Mouse (Mus musculus) kidney, adult 18-20 months (tissue): Measurements from ENCODE around the gene Dap3.
A peak's percentile ranks its signal among the peaks of the same experiment; 100 is the strongest.
"Not testable (repeated sequence)": the region's sequence is repeated elsewhere in the genome, so short reads cannot be mapped to it uniquely, and the experiment has no call there.

Experiments used
- DNase-seq: peaks from one replicate; pipeline ENCODE4 v3.0.0; 2021

Gene Dap3

DNA sequence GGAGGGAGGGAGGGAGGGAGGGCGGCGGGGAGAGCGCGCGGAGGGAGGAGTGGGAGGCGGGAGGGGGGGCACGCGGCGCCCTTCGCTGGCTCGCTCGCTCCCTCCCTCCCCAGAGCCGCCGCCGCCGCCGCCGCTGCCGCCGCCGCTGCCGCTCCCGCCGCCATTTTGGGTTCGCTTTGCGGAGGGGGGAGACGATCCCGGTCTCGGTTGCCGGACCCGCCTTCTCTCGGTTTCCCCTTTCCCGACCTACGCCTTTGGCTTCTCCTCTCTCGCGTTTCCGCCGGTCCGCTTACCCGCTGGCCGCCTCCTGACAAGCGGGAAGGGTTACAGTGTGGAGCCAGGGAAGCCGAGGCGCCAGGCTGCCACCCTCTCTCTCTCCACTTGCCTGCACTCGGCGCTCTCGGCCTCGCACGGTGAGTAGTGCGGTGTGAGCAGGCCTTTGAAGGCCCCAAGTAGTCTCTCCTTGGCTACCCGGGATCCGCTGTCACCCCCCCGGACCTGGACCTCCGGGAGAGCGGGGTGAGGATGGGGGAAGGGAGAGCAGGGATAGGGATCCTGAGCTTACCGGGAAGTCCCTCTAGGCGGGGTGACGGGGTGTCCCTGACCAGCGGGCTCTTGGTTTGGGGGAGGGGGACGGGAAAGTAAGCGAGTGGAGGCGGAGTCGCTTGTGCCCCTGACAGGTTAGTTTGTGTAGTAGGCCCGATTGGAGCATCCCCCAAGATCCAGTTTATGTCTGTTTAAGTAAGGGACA lies at the start of gene Dap3, which contains the start of gene Ash1l:
Dap3 (minus strand) TSS at position 606 of the 751 bp plus-strand sequence.
Ash1l (plus strand) TSS at position 47 of the 751 bp plus-strand sequence.
- peak; percentile 86 for DNase-seq

DNA sequence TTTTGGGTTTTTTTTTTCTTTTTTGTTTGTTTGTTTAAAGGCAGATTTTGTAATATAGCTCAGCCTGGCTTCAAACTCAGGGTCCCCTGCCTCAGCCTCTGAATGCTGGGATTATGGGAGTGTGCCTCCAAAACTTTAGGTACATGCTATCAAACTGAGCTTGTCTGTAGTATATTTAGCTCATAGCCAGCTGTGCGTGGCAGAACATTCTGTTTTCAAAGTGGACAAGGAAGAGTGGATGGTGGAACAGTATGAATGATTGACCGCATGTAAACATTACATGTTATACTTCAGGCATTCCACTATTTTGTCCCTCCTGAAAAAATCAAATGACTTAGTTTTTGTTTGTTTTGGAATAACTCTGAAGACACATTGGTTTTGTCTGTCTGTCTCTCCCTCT lies 41.8 kb upstream of the Dap3 start:
- no peak for DNase-seq

DNA sequence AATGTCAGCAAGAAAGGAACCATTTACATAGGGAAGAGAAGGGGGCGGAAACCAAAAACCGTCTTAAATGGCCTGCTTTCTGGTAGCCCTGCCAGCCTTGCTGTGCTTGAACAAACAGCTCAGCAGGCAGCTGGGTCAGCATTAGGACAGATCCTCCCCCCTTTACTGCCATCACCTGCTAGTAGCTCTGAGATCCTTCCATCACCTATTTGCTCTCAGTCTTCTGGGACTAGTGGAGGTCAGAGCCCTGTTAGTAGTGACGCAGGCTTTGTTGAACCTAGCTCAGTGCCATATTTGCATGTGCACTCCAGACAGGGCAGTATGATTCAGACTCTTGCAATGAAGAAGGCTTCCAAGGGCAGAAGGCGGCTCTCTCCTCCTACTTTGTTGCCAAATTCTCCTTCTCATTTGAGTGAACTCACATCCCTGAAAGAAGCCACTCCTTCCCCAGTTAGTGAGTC lies 33.0 kb upstream of the Dap3 start:
- DNase-seq: no peak

DNA sequence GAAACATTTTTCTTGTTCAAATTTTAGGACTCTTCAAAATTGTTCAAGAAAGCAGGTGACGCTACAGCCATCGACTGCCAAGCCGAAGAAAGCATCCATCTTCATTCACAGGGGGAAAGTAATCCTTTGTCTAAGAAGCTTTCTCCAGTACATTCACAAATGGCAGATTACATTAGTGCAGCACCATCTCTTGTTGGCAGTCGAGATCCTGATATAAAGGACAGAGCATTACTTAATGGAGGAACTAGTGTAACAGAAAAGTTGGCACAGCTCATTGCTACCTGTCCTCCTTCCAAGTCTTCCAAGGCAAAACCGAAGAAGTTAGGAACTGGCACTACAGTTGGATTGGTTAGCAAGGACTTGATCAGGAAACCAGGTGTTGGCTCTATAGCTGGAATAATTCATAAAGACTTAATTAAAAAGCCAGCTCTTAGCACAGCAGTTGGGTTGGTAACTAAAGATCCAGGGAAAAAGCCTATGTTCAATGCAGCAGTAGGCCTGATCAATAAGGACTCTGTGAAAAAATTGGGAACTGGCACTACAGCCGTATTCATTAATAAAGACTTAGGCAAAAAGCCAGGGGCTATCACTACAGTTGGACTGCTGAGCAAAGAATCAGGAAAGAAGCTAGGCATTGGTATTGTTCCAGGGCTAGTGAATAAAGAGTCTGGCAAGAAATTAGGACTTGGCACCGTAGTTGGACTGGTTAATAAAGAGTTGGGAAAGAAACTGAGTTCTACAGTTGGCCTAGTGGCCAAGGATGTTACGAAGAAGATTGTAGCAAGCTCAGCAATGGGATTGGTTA lies 30.4 kb upstream of the Dap3 start:
- no peak for DNase-seq

DNA sequence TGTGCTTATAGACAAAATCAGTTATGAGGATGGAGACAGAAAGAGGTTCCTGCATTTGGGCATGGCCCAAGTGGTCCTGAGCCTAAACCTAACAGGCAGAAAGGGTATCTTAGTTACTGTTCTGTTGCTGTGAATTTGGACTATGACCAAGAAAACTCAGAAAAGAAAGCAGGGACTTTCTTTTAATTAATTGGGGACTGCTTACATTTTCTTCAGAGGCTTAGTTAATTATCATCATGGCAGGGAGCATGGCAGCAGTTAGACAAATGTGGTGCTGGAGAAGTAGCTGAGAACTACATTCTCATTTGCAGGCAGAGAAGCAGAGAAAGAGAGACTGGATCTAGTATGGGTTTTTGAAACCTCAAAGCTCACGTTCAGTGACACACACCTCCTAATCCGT lies 24.0 kb upstream of the Dap3 start:
- no peak for DNase-seq

DNA sequence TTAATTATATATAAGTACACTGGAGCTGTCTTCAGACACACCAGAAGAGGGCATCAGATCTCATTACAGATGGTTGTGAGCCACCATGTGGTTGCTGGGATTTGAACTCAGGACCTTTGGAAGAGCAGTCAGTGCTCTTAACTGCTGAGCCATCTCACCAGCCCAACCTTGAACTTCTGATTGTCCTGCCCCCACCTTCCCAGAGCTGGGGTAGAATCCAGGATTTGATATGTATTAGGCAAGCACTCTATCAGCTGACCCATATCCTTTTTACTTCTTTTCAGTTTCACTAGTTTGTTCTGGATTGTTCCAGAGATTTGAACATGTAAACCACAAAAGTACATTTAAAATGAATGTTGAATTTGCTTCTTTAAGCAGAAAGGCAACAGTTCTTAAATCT lies 12.2 kb upstream of the Dap3 start:
- not testable (repeated sequence) for DNase-seq

DNA sequence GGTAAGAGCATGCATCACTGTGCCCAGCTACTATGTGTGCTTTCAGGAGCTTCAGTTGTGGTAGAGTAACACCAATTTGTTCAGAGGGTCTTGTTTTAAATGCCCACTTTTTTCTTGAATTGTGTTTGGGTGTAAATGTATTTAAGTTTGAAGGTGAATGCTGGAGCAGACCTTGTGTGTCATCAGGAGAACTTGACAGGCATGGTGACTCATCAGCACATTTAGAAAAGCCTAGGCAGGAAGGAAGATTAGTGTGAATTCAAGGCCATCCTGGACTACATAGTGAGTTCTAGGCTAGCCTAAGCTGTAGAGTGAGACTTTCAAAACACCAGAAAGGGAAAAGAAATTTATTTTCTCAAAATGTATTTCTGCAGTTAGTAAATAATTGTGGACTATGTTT lies 2.8 kb upstream of the Dap3 start:
- no peak for DNase-seq

DNA sequence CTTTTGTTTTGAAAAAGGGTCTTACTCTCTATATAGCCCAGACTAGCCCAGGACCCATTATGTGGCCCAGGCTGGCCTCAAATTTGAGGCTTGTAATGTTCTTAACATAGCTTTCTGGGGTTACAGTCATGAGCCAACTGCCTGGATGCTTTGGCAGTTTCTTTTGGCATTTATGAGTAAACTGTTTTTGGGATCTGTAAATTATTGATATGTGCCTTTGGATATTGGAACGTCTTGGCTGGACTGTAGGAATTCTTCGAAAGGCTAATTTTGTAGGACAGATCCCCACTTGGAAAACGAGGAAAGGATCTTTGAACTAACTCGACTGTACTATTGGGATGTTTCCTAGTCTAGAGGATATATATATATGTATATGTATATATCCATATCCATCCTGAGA lies 2.3 kb upstream of the Dap3 start:
- DNase-seq: no peak

DNA sequence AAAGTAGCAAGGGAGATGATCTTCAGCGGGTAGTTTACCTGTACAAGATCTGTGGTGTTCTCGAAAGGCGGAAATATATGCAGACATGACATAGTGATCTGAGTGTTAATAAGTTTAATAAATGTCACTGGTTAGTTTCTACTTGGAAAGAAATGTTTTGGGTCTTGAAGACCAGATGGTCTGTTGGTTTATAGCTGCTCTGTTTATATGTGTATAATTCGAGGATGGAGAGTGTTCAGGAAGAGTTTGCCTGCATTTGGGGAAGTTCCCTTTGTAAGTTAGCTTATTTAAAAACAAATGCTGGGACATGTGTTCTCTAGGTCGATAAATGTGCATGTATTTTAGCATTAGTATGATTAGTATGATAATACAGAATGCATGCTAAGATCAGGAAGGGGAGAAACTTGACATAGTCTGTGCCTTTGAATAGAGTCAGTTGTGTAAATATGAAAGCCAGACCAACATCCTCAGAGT lies 383 bp upstream of the Dap3 start:
- DNase-seq: no peak

DNA sequence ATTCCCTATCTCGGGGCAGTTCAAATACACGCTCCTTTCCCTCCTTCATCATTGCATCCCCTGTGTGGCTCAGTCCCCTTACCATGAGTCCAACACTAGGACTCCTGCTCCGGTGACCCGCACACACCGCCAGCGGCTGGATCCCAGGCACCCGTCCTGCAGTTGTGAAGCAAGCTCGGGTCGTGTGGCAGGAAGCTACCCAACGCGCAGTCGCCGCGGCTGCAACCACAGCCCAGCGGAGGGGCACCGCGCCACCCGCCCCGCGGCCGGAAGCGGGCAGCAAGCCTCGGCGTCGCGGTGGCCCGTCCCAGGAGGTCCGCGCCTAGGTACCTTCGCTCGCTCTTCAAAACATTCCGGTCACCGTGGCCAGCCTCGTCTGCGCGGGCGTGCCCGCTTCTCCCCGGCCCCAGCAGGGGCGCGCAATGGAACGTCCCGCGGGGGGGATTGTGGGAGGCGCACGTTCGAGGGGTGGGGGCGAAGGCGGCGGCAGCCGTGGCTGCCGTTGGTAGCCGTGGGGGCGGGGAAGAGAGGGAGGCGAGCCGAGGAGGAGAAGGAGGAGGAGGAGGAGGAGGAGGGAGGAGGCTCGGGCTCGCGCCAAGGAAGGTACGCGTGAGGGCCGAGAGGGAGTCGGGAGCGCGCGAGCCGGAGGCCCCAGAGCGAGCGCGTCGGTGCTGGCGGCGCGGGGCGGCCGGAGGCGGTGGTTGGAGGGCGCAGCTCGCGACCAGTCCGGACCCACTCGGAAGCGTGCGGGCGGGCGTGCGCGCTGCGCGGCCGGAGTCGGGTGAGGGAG lies 1.0 kb downstream of the Dap3 start:
- peak; percentile 91 for DNase-seq

DNA sequence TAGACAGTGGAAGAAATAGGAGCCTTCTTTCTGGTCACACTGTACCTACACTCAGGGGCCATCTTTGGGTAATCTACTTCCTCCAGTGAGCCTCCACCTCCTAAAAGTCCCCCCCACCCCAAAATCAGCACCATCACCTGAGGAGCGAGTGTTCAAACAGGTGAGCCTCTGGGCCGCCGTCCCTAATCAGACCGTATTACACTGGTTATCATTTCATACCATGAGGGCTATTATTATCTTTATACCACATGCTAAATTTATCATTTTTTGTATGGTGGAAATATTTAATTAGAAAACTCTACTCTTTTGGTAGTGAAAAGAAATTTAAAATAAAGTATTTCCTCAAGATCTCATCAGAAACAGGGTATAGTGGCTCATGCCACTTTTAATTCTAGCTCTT lies 6.9 kb downstream of the Dap3 start:
- no peak for DNase-seq

DNA sequence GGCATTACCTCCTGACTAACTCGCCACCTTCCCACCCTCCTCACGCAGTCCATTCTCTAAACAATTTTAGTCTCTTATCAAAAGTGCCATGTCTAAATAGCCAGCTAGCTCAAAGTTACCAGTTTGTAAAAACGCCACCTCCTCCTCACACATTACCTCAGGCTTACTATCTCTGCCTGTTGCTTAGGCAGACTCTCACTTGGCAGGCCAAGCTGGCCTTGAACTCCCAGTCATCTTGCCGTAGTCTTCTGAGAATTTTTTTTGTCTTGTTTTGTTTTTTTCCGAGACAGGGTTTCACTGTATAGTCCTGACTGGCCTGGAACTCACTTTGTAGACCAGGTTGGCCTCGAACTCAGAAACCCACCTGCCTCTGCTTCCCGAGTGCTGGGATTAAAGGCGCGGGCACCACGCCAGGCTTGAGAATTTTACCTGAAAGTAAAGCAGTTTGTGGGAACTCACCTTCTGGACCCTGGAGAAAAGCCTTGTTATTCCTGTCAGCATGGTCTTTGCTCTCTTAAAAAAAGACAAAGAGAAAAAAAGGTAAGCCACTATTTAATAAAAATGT lies 8.6 kb downstream of the Dap3 start:
- DNase-seq: no peak

DNA sequence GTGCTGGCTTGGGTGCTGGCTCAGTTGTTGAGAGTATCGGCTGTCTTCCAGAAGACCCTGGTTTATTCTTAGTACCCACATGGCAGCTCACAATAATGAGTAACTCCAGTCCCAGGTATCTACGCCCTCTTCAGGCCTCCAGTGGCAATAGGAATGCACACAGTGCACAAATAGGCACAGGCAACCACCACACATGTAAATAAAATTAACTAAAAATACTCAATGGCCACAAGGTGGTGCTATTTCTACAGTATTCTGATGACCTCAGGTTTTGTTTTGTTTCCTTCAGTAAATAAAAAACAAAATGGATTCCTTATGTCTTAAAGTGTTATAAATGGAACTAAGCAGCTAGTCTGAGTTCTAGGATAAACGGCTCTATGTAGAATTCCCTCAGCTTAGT lies 11.2 kb downstream of the Dap3 start:
- no peak for DNase-seq

DNA sequence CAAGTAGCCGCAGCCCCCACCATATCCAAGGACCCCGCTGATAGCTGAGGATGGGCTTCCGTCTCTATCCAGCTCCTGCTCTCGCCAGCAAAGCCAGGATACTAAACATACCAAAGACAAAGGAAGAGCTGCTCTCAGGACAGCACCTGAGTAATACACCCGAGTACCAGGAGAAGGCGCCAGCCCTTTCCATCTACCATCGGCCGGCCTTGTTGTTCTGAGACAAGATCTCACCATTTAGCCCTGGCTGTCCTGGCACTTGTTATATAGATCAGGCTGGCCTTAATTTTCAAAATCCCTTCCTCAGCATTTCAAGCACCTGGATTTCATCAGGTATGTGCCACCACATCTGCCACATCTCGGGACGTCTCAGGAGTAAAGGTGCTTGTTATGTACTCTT lies 11.9 kb downstream of the Dap3 start:
- no peak for DNase-seq

DNA sequence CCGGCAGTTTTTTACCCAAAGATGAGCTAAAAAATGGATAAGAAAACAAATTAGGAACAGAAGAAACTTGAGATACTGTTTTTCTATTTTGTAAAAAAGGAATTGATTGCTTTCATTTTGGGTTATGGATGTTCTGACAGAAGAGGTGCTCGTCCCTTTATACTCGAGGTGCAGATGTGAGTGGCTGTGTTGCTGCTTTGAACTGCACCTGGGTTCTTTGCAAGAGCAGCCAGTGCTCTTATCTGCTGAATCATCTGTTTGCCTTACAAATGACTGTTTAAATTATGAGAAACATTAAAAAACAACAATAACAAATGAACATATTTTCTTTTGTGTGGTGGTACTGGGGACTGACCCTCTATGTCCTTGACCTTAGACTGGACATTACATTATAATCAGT lies 21.5 kb downstream of the Dap3 start:
- DNase-seq: no peak

DNA sequence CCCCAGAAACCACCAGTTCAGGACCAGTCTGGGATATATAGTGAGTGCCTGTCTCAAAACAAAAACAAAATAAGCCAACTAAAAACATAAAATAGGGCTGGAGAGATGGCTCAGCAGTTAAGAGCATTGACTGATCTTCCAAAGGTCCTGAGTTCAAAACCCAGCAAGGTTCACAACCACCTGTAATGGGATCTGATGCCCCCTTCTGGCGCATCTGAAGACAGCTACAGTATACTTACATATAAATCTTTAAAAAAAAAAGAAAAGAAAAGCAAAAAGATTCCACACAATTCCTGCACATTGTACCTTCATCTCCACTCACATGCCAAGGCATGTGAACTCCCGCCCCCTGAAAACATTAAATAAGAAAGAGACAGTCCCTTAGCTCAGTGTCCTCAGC lies 25.3 kb downstream of the Dap3 start:
- no peak for DNase-seq

DNA sequence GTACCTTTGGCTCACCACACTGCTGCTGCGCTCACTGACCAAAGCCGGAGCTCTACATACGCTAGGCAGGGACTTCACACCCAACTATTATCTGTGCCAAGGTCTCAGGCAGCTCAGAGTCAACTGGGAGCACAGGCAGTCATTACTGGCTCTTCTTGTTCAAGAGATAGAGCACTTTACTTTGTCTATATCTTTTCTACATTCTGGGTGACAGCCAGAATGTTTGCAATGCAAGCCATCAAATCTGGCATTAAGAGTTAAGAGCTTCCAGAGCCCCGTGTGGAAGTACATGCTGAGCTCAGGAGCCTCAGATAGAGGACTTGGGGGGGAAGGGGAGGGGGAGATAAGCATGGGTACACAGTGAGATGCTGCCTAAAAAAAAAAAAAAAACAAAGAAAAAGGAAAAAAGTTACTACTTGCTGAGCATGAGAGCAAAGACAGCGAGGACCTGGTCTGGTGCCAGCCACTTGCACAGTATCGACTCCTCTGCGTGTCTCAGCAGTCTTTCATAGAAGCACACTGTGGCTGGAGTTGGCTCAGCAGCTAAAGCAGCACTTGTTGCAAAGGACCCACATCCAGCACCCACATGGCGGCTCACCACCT lies 26.9 kb downstream of the Dap3 start:
- DNase-seq: no peak

DNA sequence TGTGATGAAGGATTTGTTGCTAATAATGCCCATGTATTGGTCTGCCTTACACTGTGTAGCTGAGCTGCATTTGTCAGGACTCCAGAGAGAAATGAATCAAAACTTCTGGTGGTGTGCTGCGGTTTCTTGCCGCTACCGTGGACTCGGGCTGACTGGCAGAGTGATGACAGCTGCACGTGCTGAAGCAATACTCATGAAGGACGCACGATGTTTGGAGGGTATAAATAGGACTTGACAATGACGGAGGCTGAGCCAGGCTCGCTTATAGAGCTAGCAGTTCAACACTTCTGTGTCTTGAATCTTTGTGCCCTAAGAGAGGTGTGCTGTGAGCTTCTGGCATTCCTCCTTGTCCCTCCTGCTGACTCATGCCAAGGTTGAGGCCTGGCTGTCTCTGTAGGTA lies 29.6 kb downstream of the Dap3 start:
- no peak for DNase-seq

DNA sequence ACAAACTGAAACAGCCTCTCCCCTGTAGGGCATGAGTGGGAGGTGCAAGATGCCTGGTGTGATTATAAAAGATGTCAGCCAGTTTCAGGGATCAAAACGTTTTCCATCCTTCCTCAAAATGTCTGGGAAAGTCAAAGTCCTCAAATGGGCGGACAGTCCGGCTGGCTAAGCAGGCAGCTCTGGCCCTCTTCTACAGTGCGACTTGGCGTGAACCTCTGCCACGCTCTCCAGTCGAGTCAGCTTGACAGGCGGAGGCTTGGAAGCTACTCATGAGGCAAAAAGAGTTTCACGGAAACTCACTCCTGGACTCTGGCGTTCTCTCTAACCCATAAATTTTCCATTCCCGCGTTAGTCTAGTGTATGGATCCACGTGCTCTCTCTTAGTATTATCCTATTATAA lies 32.0 kb downstream of the Dap3 start:
- DNase-seq: peak; percentile 28

DNA sequence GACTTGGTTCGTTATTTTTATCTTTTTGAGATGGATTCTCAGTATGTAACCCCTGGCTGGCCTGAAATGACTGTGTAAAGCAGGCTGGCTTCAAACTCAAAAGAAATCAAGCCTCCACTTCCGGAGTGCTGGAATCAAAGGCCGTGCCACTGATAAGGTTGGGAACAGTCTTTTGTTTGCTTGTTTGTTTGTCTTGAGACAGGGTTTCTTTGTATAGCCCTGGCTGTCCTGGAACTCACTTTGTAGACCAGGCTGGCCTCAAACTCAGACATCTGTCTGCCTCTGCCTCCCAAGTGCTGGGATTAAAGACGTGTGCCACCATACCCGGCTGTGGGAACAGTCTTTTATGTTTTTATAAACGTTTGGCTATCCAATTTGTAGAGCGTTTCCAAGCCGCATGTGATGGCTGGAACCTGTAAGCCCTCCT lies 36.6 kb downstream of the Dap3 start:
- no peak for DNase-seq

DNA sequence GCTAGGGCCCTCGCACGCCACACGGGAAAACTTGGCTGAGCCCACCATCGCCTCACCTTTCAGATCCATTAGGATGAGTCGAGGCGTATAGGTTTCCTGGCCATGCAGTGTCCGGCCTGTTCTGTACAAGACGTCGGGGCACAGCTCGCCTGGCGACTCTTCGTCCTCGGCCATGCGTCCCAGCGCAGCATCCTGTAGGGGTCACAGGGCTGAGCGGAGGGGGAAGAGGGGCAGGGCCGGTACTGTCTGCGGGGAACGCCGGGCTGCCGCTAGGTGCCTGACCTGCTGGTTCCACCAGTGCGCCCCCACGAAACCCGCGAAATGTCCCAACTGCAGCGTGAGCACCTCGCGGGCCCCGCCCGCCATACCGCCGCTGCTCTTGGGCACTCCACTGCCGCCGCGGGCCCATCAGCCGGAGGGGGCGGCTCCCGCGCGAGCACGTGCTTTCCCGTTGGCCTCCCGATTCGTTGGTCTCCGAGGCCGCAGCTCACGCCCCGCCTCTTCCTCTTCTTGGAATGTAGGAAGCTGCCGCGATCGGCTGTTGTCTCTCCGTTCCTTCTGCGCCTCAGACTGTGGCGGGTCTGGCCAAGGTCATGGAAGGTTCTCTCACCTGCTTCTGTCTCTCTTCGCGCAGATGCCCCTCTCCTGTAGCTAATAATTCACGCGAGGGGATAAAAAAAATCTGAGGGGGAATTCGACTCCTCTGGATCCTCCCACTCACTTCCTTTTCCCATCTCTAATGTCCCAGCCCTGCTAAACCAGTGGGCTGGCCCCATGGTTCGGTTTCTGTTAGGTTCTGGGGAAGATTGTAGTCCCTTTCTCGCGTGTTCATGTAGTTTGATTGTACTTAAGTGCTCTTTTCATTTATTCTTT lies 37.2 kb downstream of the Dap3 start, which contains the start of gene Msto1:
Msto1 (minus strand) TSS at position 489 of the 873 bp plus-strand sequence.
- DNase-seq: peak; percentile 95
